Mouse (Mus musculus): ENCODE measurements around the gene Slc25a21. TPM values are rescaled to one million over a fixed set of nuclear protein-coding genes. Genes with fewer than 3 reads are reported as not detected.

Slc25a21 gene
- polyA plus RNA-seq, 1 experiment, result 0.62 TPM

DNA sequence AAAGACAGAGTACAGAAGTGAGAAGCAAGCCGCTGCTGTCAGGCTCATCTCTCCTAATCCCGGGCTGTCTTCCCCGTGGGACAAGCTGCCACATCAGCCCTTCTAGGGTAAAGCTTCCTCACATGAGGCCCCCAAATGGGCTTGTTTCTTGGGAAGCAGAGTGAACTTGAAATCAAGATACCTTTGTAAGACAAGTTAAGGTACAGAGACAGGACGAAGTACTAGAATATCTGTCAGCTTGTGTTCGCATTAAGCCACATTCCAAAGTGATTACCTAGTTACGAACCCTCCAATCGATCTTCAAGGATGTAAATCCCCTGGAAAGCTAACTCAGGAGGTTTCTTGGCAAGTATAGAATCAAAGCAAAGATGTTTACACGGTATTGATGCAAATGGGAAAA lies 78.7 kb downstream of the Slc25a21 start:
- Histone ChIP-seq H3K4me3 (replicated peaks; ENCODE audit: insufficient read depth, low read depth, low read length) (no peak overlapping the region), H3K27me3 (ENCODE audit: control insufficient read depth, insufficient read depth, low read length) (no peaks in the 10 kb centered on the region), H3K27ac (ENCODE audit: insufficient read depth, low read length) (no peak overlapping the region), H3K4me1 (ENCODE audit: control insufficient read depth, insufficient read depth, low read length) (no peaks in the 10 kb centered on the region)
- DNase-seq, result no peak
- TF ChIP-seq CTCF (IDR thresholded peaks at IDR 0.05; ENCODE audit: borderline replicate concordance, insufficient read depth, low read depth, low read length) (no peak), POLR2A (IDR thresholded peaks at IDR 0.05; ENCODE audit: borderline replicate concordance, insufficient read depth, low read length) (no peak)
- WGBS, result 25% methylated on average over 8 of the region's 8 CpGs

DNA sequence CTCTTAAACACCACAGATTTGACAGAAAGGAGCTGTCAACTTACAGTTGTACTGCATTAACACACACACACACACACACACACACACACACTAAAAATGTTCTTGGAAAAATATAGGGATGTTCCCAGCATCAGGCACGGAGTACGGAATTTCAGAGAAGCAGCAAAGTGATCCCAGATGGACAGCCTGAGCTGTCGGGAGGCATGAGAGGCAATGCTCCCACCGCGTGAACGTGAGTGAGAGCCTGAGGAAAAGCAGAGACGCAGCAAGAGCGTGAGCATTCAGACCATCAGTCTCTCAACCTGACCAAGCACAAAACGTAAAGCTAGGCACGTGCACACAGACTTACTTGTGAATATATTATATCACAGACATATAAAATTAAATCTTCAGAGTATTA lies 81.8 kb downstream of the Slc25a21 start:
- no peak overlapping the region for H3K27ac ChIP-seq (ENCODE audit: insufficient read depth, low read length)
- TF ChIP-seq CTCF (IDR thresholded peaks at IDR 0.05; ENCODE audit: borderline replicate concordance, insufficient read depth, low read depth, low read length), result no peak
- no peak for TF ChIP-seq POLR2A (IDR thresholded peaks at IDR 0.05; ENCODE audit: borderline replicate concordance, insufficient read depth, low read length)
- no peaks in the 10 kb centered on the region for H3K27me3 ChIP-seq (ENCODE audit: control insufficient read depth, insufficient read depth, low read length)
- no peak overlapping the region for H3K4me3 ChIP-seq (replicated peaks; ENCODE audit: insufficient read depth, low read depth, low read length)
- no peaks in the 10 kb centered on the region for H3K4me1 ChIP-seq (ENCODE audit: control insufficient read depth, insufficient read depth, low read length)
- 86% methylated on average over 10 of the region's 10 CpGs for WGBS
- no peak for DNase-seq

DNA sequence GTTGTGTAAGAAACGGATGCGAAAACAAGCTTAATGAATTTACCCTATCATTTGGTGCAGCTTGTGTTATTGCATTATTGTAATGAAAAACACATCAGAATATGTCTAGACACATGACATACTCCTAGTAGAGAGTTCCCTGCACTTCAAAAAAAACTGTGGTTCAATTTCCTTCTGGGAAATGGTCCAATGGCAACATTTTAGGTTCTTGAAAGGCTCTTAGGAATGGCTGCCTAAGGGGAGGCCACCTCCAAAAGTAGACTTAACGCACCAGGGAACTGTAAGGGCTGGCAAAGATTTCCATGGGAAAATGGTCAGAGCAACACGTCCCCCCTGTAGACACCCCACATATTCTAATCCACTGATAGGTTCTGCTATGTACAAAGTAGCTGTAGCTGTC lies 87.9 kb downstream of the Slc25a21 start:
- WGBS, result 78% methylated on average over 4 of the region's 4 CpGs
- Histone ChIP-seq H3K4me3 (replicated peaks; ENCODE audit: insufficient read depth, low read depth, low read length) (no peak overlapping the region), H3K27me3 (ENCODE audit: control insufficient read depth, insufficient read depth, low read length) (no peaks in the 10 kb centered on the region), H3K27ac (ENCODE audit: insufficient read depth, low read length) (no peak overlapping the region), H3K4me1 (ENCODE audit: control insufficient read depth, insufficient read depth, low read length) (no peaks in the 10 kb centered on the region)
- TF ChIP-seq CTCF (IDR thresholded peaks at IDR 0.05; ENCODE audit: borderline replicate concordance, insufficient read depth, low read depth, low read length), result no peak
- no peak for TF ChIP-seq POLR2A (IDR thresholded peaks at IDR 0.05; ENCODE audit: borderline replicate concordance, insufficient read depth, low read length)
- no peak for DNase-seq

DNA sequence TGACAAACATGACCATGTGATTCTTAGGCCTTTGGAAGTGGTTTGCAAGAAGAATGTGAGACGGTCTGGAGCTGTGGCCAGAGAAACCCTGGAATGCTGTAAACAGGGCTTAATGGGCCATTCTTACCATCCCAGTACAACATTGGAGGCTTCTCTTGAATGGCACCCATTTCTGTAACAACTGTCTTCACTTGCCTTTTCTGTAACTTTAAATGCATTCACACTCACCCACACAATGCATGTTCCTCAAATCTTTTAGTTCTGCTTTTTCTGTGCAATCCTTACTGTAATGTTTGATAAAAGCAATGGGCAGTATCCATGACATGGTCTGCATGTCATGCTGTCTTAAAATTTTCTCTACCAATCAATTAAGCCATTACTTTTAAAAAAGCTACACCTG lies 95.0 kb downstream of the Slc25a21 start:
- DNase-seq, result no peak
- H3K4me3 ChIP-seq (replicated peaks; ENCODE audit: insufficient read depth, low read depth, low read length), result no peak overlapping the region
- H3K4me1 ChIP-seq (ENCODE audit: control insufficient read depth, insufficient read depth, low read length), result no peaks in the 10 kb centered on the region
- no peaks in the 10 kb centered on the region for H3K27me3 ChIP-seq (ENCODE audit: control insufficient read depth, insufficient read depth, low read length)
- H3K27ac ChIP-seq (ENCODE audit: insufficient read depth, low read length), result no peak overlapping the region
- no peak for TF ChIP-seq CTCF (IDR thresholded peaks at IDR 0.05; ENCODE audit: borderline replicate concordance, insufficient read depth, low read depth, low read length)
- TF ChIP-seq POLR2A (IDR thresholded peaks at IDR 0.05; ENCODE audit: borderline replicate concordance, insufficient read depth, low read length), result no peak
- WGBS, result 85% methylated on average over 1 of the region's 1 CpGs

DNA sequence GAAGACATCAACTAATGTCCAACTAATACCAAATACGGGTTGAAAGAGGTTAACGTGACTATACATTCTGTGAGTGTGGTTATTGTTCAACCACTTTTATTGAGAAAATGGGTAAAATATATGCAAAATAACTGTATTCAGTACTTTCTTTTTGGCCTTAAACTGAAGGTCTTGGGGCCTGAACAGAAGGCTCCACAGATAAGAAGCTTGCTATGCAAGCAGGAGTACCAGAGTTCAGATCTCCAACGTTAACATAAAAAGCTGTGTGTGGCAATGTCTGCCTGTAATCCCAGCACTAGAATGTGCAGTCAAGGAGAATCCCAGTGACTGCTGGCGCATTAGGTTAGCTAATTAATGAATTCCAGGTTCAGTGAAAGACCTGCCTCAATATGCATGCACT lies 96.7 kb downstream of the Slc25a21 start:
- DNase-seq, result no peak
- no peaks in the 10 kb centered on the region for H3K4me1 ChIP-seq (ENCODE audit: control insufficient read depth, insufficient read depth, low read length)
- no peak overlapping the region for H3K27ac ChIP-seq (ENCODE audit: insufficient read depth, low read length)
- no peak overlapping the region for H3K4me3 ChIP-seq (replicated peaks; ENCODE audit: insufficient read depth, low read depth, low read length)
- H3K27me3 ChIP-seq (ENCODE audit: control insufficient read depth, insufficient read depth, low read length), result no peaks in the 10 kb centered on the region
- WGBS, result 90% methylated on average over 4 of the region's 4 CpGs
- no peak for TF ChIP-seq POLR2A (IDR thresholded peaks at IDR 0.05; ENCODE audit: borderline replicate concordance, insufficient read depth, low read length)
- no peak for TF ChIP-seq CTCF (IDR thresholded peaks at IDR 0.05; ENCODE audit: borderline replicate concordance, insufficient read depth, low read depth, low read length)

DNA sequence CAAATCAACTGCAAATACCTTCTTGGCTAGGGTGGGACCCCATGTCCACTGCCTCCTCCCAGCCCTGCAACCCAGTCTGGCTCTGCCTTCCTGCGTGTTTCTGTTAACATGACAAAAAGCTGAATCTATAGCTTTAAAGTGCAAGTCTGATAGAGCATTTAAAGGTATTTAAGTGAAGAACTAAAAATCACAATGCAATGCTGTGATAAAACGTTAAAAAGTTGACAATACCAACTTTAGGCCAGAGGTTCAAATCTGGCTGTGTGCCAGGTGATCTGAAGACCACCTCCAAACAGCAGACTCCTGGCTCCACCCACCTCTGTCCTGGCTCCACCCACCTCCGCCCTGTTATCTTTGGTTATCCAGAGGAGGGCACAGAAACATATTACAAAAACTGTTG lies 98.2 kb downstream of the Slc25a21 start:
- H3K27me3 ChIP-seq (ENCODE audit: control insufficient read depth, insufficient read depth, low read length), result no peaks in the 10 kb centered on the region
- no peak overlapping the region for H3K27ac ChIP-seq (ENCODE audit: insufficient read depth, low read length)
- 63% methylated on average over 3 of the region's 3 CpGs for WGBS
- H3K4me1 ChIP-seq (ENCODE audit: control insufficient read depth, insufficient read depth, low read length), result no peaks in the 10 kb centered on the region
- TF ChIP-seq CTCF (IDR thresholded peaks at IDR 0.05; ENCODE audit: borderline replicate concordance, insufficient read depth, low read depth, low read length), result no peak
- no peak for TF ChIP-seq POLR2A (IDR thresholded peaks at IDR 0.05; ENCODE audit: borderline replicate concordance, insufficient read depth, low read length)
- no peak for DNase-seq
- H3K4me3 ChIP-seq (replicated peaks; ENCODE audit: insufficient read depth, low read depth, low read length), result no peak overlapping the region

DNA sequence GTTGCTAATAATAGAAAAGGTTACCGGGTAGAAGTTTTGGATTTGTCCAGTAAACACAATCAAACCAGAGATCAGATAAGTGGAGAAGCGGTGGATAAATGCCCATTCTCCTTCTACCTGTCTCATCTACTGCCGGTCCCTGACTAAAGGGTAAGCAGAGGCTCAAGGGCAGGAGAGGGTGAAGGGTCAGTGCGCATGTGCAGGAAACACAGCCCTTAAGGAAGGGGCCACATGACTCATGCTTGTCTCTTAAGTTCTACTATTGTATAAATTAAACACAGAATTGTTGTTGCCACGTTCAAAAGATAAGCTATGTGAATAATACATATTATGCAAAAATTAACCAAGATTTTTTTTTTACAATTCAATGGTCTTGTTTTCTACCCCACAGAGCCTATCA lies 98.9 kb downstream of the Slc25a21 start:
- no peak for DNase-seq
- TF ChIP-seq CTCF (IDR thresholded peaks at IDR 0.05; ENCODE audit: borderline replicate concordance, insufficient read depth, low read depth, low read length), result no peak
- no peak for TF ChIP-seq POLR2A (IDR thresholded peaks at IDR 0.05; ENCODE audit: borderline replicate concordance, insufficient read depth, low read length)
- Histone ChIP-seq H3K4me3 (replicated peaks; ENCODE audit: insufficient read depth, low read depth, low read length) (no peak overlapping the region), H3K27ac (ENCODE audit: insufficient read depth, low read length) (no peak overlapping the region), H3K27me3 (ENCODE audit: control insufficient read depth, insufficient read depth, low read length) (no peaks in the 10 kb centered on the region), H3K4me1 (ENCODE audit: control insufficient read depth, insufficient read depth, low read length) (no peaks in the 10 kb centered on the region)
- 92% methylated on average over 5 of the region's 5 CpGs for WGBS

DNA sequence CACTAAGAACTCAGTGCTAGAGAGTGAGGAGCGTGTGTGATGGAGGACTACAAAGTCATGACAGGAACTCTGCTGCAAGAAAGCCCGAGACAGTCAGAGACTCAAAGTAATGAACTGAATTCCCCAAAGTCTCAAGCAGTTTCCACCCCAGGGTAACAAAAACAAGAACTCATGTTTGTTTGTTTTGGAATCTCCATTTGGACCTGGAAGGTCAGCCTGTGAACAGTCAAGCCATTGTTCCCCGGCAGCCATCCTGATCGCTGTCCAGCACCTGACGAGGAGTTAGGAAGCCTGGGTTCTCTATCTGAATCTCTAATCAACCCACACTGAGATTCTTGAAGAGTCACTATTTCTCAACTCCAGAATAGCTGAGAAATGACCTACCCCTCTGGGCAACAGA lies 104.2 kb downstream of the Slc25a21 start:
- WGBS, result 70% methylated on average over 5 of the region's 5 CpGs
- Histone ChIP-seq H3K27ac (ENCODE audit: insufficient read depth, low read length) (no peak overlapping the region), H3K27me3 (ENCODE audit: control insufficient read depth, insufficient read depth, low read length) (no peaks in the 10 kb centered on the region), H3K4me1 (ENCODE audit: control insufficient read depth, insufficient read depth, low read length) (no peaks in the 10 kb centered on the region), H3K4me3 (replicated peaks; ENCODE audit: insufficient read depth, low read depth, low read length) (no peak overlapping the region)
- DNase-seq, result no peak
- TF ChIP-seq POLR2A (IDR thresholded peaks at IDR 0.05; ENCODE audit: borderline replicate concordance, insufficient read depth, low read length), result no peak
